Mouse (Mus musculus): ENCODE results near the gene Prelid3b. TPM values are rescaled to one million over a fixed set of nuclear protein-coding genes. Genes with fewer than 3 reads are reported as not detected.

The Prelid3b gene
- polyA plus RNA-seq (2012) = 2.9 and 4.6 TPM in 2 replicates

- Histone ChIP-seq H3K4me3 (replicated peaks) (peak within 1 kb of the TSS; percentile 89), H3K9me3 (ENCODE audit: control insufficient read depth, low read length) (no peaks in the 10 kb centered on the region), H3K27me3 (ENCODE audit: control insufficient read depth) (peaks cover 3% of the 10 kb centered on the region; the same call in 1 of the 2 replicates), H3K36me3 (ENCODE audit: control insufficient read depth) (peaks cover 44% of the 10 kb centered on the region), H3K4me1 (ENCODE audit: control insufficient read depth) (peaks cover 70% of the 10 kb centered on the region)
- TF ChIP-seq TAL1 (IDR thresholded peaks at IDR 0.05; ENCODE audit: low read length) = no peak
- TF ChIP-seq GATA1 (IDR thresholded peaks at IDR 0.05; ENCODE audit: low read length) = no peak
Observed at GRCm38 (mm10) chr2:174472818-174473549, at the start of gene Prelid3b. TSS of gene Prelid3b (minus strand) at chr2:174473081.

- Histone ChIP-seq H3K27me3 (ENCODE audit: control insufficient read depth) (no peaks in the 10 kb centered on the region), H3K4me3 (replicated peaks) (no peak overlapping the region), H3K4me1 (ENCODE audit: control insufficient read depth) (no peaks in the 10 kb centered on the region), H3K36me3 (ENCODE audit: control insufficient read depth) (no peaks in the 10 kb centered on the region), H3K9me3 (ENCODE audit: control insufficient read depth, low read length) (peaks cover 6% of the 10 kb centered on the region; the same call in 1 of the 2 replicates)
- TF ChIP-seq TAL1 (IDR thresholded peaks at IDR 0.05; ENCODE audit: low read length) (no peak), GATA1 (IDR thresholded peaks at IDR 0.05; ENCODE audit: low read length) (no peak)
Observed at GRCm38 (mm10) chr2:174522134-174522533, 49.3 kb upstream of the Prelid3b start.

DNA sequence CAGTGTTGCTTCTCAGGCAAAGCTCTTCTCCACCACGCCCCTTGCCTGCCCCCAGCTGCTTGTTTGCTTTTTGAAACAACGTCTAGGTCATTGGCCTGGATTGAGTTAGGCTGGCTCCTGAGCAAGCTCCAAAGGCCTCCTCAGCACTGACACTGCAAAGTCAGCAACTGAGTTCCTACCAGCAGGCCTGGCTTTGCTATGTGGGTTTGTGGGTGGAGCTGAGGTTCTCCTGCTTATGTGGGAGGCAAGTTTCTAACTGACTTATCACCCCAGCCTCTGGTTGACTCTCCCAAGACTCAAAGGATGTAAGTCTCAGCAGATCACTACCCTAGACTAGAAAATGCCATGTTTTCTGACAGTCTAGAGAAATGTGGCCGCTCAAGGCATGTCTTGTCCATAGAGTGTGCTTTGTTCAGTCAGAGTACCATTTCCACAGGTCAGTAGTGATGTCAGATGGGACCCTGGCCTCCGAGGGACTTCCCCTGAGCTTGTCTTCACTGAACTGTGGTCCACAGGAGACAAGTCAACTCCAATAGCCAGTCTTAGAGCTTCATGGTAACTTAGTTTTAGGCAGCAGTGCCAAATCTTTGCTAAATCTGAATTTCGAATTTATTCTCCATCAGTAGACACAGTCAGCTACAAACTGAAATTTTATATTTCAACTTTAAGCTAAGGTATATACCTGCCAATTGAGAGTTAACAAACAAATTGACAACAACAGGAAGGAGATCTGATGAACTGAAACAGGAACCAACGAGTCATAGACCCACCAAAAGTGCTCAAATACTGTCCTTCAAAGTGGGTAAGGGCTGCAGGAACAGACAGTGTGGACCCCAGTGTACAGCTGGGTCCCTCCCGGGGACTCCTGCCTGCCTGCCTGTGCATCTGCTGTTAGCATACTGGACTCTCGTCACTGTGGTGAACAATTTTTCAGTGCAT, 44.5 kb upstream of the Prelid3b start:
- Histone ChIP-seq H3K9me3 (ENCODE audit: control insufficient read depth, low read length) (peaks cover 2% of the 10 kb centered on the region; the same call in 1 of the 2 replicates), H3K4me1 (ENCODE audit: control insufficient read depth) (no peaks in the 10 kb centered on the region), H3K27me3 (ENCODE audit: control insufficient read depth) (no peaks in the 10 kb centered on the region), H3K4me3 (replicated peaks) (no peak overlapping the region), H3K36me3 (ENCODE audit: control insufficient read depth) (no peaks in the 10 kb centered on the region)
- no peak for TF ChIP-seq GATA1 (IDR thresholded peaks at IDR 0.05; ENCODE audit: low read length)
- TF ChIP-seq TAL1 (IDR thresholded peaks at IDR 0.05; ENCODE audit: low read length) = no peak

DNA sequence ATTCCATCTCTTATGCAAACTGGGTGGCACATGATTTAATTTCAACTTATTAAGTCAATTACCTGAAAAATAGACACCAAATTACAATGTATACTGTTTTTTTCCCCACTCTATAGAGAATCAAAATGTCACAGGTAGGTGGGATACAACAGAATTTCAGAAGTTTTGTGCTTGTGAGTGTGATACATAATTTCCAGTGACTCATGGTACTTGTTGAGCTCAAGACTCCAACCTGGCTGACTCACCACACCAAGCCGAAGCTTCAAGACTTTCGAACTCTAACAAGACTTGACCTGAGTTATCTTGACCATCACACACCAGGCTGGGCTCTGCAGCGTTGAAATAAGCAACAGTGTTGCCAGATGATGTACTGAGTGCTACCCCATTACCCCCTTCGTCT, 42.0 kb upstream of the Prelid3b start:
- TF ChIP-seq TAL1 (IDR thresholded peaks at IDR 0.05; ENCODE audit: low read length) (no peak), GATA1 (IDR thresholded peaks at IDR 0.05; ENCODE audit: low read length) (no peak)
- no peak overlapping the region for H3K4me3 ChIP-seq (replicated peaks)
- no peaks in the 10 kb centered on the region for H3K4me1 ChIP-seq (ENCODE audit: control insufficient read depth)
- no peaks in the 10 kb centered on the region for H3K27me3 ChIP-seq (ENCODE audit: control insufficient read depth)
- no peaks in the 10 kb centered on the region for H3K36me3 ChIP-seq (ENCODE audit: control insufficient read depth)
- H3K9me3 ChIP-seq (ENCODE audit: control insufficient read depth, low read length) = no peaks in the 10 kb centered on the region

- H3K27me3 ChIP-seq (ENCODE audit: control insufficient read depth) = no peaks in the 10 kb centered on the region
- H3K4me3 ChIP-seq (replicated peaks) = no peak overlapping the region
- TF ChIP-seq TAL1 (IDR thresholded peaks at IDR 0.05; ENCODE audit: low read length) (no peak), GATA1 (IDR thresholded peaks at IDR 0.05; ENCODE audit: low read length) (no peak)
- H3K9me3 ChIP-seq (ENCODE audit: control insufficient read depth, low read length) = no peaks in the 10 kb centered on the region
- no peaks in the 10 kb centered on the region for H3K36me3 ChIP-seq (ENCODE audit: control insufficient read depth)
- no peaks in the 10 kb centered on the region for H3K4me1 ChIP-seq (ENCODE audit: control insufficient read depth)
Observed at GRCm38 (mm10) chr2:174513827-174514226, 40.9 kb upstream of the Prelid3b start.

GRCm38 (mm10) chr2:174509825-174510224, 36.9 kb upstream of the Prelid3b start:
- no peaks in the 10 kb centered on the region for H3K4me1 ChIP-seq (ENCODE audit: control insufficient read depth)
- H3K27me3 ChIP-seq (ENCODE audit: control insufficient read depth) = no peaks in the 10 kb centered on the region
- no peaks in the 10 kb centered on the region for H3K9me3 ChIP-seq (ENCODE audit: control insufficient read depth, low read length)
- no peaks in the 10 kb centered on the region for H3K36me3 ChIP-seq (ENCODE audit: control insufficient read depth)
- no peak overlapping the region for H3K4me3 ChIP-seq (replicated peaks)
- no peak for TF ChIP-seq TAL1 (IDR thresholded peaks at IDR 0.05; ENCODE audit: low read length)
- no peak for TF ChIP-seq GATA1 (IDR thresholded peaks at IDR 0.05; ENCODE audit: low read length)

DNA sequence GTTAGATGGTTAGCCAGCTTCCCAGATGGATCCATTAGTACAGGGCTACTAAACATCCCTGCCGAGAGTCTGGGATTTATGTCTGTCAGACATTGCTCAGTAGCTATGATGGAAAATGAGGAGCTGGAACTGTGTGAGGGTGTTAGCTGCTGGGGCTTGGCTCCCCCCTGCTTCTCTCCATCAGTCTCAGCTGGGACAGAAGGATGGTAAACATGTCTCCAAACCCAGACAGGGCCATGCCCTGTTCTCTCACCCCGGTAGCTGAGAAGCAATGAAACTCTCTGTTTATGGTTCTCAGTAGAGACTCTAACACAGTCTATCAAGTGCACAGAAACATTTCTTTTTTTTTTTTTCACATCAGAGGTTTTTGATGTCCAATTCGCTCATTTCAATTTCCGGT, 35.1 kb upstream of the Prelid3b start:
- H3K36me3 ChIP-seq (ENCODE audit: control insufficient read depth) = no peaks in the 10 kb centered on the region
- no peak overlapping the region for H3K4me3 ChIP-seq (replicated peaks)
- no peaks in the 10 kb centered on the region for H3K4me1 ChIP-seq (ENCODE audit: control insufficient read depth)
- no peaks in the 10 kb centered on the region for H3K9me3 ChIP-seq (ENCODE audit: control insufficient read depth, low read length)
- H3K27me3 ChIP-seq (ENCODE audit: control insufficient read depth) = no peaks in the 10 kb centered on the region
- TF ChIP-seq TAL1 (IDR thresholded peaks at IDR 0.05; ENCODE audit: low read length) = no peak
- TF ChIP-seq GATA1 (IDR thresholded peaks at IDR 0.05; ENCODE audit: low read length) = no peak

DNA sequence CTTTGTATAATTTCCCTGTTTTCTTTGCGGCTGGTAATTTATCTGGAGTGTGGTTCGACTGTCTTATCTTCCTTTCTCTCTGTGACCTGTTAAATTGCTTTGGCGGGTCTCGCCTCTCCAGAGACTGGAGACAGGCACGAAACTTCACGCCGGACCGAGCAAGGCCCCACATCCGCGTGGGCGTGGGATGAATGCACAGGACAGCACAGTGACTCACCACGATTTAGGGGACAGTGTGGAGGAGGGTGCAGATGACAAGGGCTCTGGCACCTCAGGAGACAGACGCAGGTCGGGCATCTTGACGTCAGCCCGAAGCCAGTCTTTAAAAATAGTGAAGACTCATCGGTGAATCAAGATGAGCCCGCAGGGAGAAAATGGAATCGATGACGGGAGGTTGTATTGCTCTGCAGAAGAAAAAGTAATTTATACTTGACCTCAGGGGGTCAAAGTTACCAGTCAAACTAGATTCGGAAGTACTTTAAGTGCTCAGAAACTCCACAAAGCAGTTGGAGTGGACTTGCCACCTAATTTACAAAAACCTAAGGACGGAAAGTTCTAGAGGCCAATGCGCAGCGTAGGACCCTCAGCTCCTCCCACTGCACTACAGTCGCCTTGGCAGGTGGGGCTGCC, 30.1 kb upstream of the Prelid3b start:
- TF ChIP-seq TAL1 (IDR thresholded peaks at IDR 0.05; ENCODE audit: low read length) = no peak
- no peak for TF ChIP-seq GATA1 (IDR thresholded peaks at IDR 0.05; ENCODE audit: low read length)
- H3K27me3 ChIP-seq (ENCODE audit: control insufficient read depth) = no peaks in the 10 kb centered on the region
- H3K9me3 ChIP-seq (ENCODE audit: control insufficient read depth, low read length) = no peaks in the 10 kb centered on the region
- H3K4me1 ChIP-seq (ENCODE audit: control insufficient read depth) = no peaks in the 10 kb centered on the region
- H3K4me3 ChIP-seq (replicated peaks) = no peak overlapping the region
- no peaks in the 10 kb centered on the region for H3K36me3 ChIP-seq (ENCODE audit: control insufficient read depth)

DNA sequence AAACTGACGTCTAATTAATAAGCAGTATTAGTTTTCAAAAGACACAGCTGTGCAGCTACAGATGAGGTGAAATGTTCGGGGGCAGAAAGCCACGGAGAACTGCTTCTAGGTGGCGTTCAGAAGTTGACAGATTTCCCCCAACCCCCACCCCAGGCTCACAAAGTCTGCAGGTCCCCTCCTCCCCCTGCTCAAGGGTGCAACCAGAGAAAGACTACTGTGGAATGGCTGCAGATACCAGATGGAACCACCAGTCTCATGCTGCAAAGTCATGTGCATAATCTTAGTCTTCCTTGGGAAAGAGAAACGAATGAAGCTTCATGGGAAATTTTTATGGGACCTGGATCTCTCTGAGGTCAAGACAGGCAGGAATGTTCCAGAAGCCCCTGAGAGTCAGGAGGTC, 29.4 kb upstream of the Prelid3b start:
- H3K9me3 ChIP-seq (ENCODE audit: control insufficient read depth, low read length) = no peaks in the 10 kb centered on the region
- no peaks in the 10 kb centered on the region for H3K27me3 ChIP-seq (ENCODE audit: control insufficient read depth)
- no peaks in the 10 kb centered on the region for H3K36me3 ChIP-seq (ENCODE audit: control insufficient read depth)
- H3K4me3 ChIP-seq (replicated peaks) = no peak overlapping the region
- TF ChIP-seq GATA1 (IDR thresholded peaks at IDR 0.05; ENCODE audit: low read length) (no peak), TAL1 (IDR thresholded peaks at IDR 0.05; ENCODE audit: low read length) (no peak)
- no peaks in the 10 kb centered on the region for H3K4me1 ChIP-seq (ENCODE audit: control insufficient read depth)

All from erythroblast, embryonic 14.5 days (primary cell).